Mouse (Mus musculus) liver, postnatal 0 days (tissue): ENCODE data around the gene Serpine3.

ENCODE experiments used
- CTCF ChIP-seq: sonication (generic); IDR thresholded peaks from 2 replicates; pipeline ENCODE4 v1.5.1; 2016; ENCODE audit warnings: antibody characterized with exemption, low read depth
- EP300 ChIP-seq: IDR thresholded peaks from 2 replicates; pipeline ENCODE4 v1.6.1; 2016; ENCODE audit warnings: antibody characterized with exemption, low read depth, mild to moderate bottlenecking

- TF ChIP-seq CTCF (no peak), EP300 (no peak)
These were observed 7.5 kb upstream of the Serpine3 start for GRCm38 (mm10) chr14:62655996-62656395.
